In genomic region chr10:119067366-119067765, GRCm38 (mm10) we compare ENCODE assay signal across 17 mouse cellular contexts.
"Had no signal": no experiment of that assay in that cellular context is flagged by ENCODE, and none has a peak within 500 bp of the region (broad histone marks: within the 10 kb centered on the region; RNA-seq: fewer than 3 reads in every experiment).

No protein-coding gene starts in this region.

- DNase-seq: lung, adult 18-20 months; lung, embryonic 14.5 days; lung, postnatal 10 days; lung, postnatal 4 days; midbrain, embryonic 14.5 days; retina, postnatal 1 day; right cerebral cortex, adult 18-20 months; right cerebral cortex, postnatal 25 days; right cerebral cortex, postnatal 4 days; spleen, adult 18-20 months had no signal

- H3K9me3 ChIP-seq: midbrain, embryonic 10.5 days; neural tube, embryonic 13.5 days; neural tube, embryonic 15.5 days had no signal

- H3K36me3 ChIP-seq: midbrain, embryonic 10.5 days; midbrain, embryonic 12.5 days; neural tube, embryonic 13.5 days; neural tube, embryonic 15.5 days had no signal

- H3K27ac ChIP-seq: liver, embryonic 14.5 days; midbrain, embryonic 10.5 days; midbrain, embryonic 12.5 days; neural tube, embryonic 13.5 days; neural tube, embryonic 15.5 days had no signal

- H3K9ac ChIP-seq: liver, embryonic 14.5 days; lung, embryonic 14.5 days; midbrain, embryonic 12.5 days; neural tube, embryonic 13.5 days; neural tube, embryonic 15.5 days had no signal

- H3K4me3 ChIP-seq: midbrain, embryonic 10.5 days; midbrain, embryonic 12.5 days; myocyte; neural tube, embryonic 13.5 days; neural tube, embryonic 15.5 days had no signal

- H3K4me2 ChIP-seq: lung, embryonic 14.5 days; midbrain, embryonic 12.5 days; neural tube, embryonic 13.5 days; neural tube, embryonic 15.5 days had no signal

- H3K4me1 ChIP-seq: midbrain, embryonic 10.5 days had no signal

- ATAC-seq: midbrain, embryonic 16.5 days had no signal

- H3K27me3 ChIP-seq: midbrain, embryonic 12.5 days; neural tube, embryonic 13.5 days; neural tube, embryonic 15.5 days had no signal
